Mouse (Mus musculus) layer of hippocampus, adult 9-11 months (tissue): Measurements from ENCODE around the gene Gck.
"Not testable (repeated sequence)": the region's sequence is repeated elsewhere in the genome, so short reads cannot be mapped to it uniquely, and the experiment has no call there.

Experiments used
- DNase-seq: peaks from one replicate; pipeline ENCODE4 v3.0.0; 2022

Gck gene

DNA sequence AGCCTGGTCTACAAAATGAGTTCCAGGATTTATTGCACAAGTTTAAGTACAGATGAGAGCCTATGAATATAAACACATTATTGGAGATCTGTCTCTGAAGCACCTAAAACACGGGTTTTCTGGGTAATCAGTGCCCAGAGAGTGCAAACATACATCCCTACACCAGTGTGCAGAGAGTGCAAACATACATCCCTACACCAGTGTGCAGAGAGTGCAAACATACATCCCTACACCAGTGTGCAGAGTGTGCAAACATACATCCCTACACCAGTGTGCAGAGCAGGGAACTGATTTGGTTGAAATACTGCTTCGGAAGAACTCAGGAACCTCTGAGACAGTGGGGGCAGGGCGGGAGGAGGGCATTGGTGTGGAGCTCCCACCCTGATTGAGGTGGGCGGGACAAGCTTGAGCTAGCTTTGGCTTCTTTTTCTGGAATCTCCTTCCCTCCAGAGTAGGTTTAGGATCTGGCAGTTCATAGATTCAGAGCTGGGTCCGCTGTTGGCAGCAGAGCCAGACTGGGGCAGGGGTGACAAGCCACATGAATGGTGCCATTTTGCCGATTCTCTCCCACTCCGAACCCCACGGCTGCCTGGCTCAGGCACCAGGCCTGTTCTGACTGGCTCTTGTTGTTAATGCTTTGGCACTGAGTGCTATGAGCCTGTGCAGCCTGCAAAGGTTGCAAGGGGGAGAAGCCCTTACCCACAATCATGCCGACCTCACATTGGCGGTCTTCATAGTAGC, 43.9 kb downstream of the Gck start:
- peak; percentile 48 for DNase-seq

- DNase-seq, result no peak
These were observed 45.0 kb downstream of the Gck start for GRCm38 (mm10) chr11:5904871-5905270.

GRCm38 (mm10) chr11:5904357-5904756, 45.5 kb downstream of the Gck start:
- no peak for DNase-seq

- DNase-seq, result no peak
These were observed 46.0 kb downstream of the Gck start for GRCm38 (mm10) chr11:5903844-5904243.

GRCm38 (mm10) chr11:5902390-5902789, 47.5 kb downstream of the Gck start:
- DNase-seq, result no peak

- DNase-seq, result peak; percentile 63
These were observed 47.9 kb downstream of the Gck start for GRCm38 (mm10) chr11:5901950-5902349.

DNA sequence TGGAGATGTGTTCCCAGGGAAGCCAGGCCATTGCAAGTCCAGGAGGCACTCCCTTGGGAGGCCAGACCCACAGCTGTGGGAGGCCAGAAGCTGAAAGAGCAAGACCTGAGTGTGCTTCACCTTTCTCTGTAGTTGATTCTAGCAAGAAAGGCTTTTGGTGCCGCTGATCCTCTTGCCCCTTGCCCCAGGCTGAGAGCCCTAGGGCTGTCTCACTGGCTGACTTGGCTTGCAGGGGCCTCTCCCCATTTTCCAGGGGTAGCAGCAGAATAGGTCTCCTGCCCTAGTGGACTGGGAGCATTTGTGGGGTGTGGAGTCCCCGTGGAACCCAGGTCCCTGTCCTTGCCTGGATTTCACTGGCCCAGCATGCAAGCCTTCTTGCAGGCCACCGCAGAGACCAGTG, 48.6 kb downstream of the Gck start:
- no peak for DNase-seq

DNA sequence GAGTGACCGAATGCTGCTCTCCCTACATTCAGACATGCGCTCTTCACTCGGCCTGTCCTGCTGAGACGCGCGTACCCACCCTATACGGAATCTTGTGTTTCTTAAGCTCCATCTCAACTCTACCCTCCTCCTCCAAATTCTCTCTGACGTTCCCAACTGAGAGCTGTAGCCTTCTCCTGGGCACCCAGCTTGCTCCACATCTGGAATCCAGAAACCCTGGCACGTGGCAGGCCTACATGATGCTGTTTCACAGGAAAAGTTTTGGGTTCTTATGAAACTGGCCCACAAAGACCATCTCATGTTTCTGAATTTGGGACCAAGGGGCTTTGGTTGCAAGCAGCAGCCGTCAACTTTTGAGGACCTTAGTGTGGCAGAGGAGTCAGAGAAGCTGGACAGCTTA, 50.6 kb downstream of the Gck start:
- DNase-seq, result no peak

DNA sequence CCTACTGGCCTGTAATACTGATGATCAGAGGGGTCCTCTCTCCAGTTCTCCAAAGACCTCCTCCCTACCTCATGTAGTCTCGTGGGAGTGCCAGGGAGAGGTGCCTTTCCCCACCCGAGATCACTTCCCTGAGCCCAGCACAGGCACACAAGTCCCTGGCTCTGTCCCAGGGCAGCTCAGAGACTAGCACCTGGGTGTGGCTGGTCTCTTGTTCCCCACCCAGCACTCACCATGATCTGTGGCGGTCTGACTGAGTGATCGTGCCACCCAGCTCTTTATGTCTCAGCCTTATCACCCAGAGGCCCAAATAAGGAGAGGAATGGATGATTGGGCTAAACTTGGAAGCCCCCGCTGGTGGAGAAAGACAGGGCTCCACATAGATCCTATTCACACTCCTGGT, 51.4 kb downstream of the Gck start, which contains the start of gene Myl7:
TSS of gene Myl7 (minus strand) at position 252 of the 400 bp plus-strand sequence.
- DNase-seq, result no peak

GRCm38 (mm10) chr11:5897839-5898238, 52.0 kb downstream of the Gck start:
- no peak for DNase-seq

DNA sequence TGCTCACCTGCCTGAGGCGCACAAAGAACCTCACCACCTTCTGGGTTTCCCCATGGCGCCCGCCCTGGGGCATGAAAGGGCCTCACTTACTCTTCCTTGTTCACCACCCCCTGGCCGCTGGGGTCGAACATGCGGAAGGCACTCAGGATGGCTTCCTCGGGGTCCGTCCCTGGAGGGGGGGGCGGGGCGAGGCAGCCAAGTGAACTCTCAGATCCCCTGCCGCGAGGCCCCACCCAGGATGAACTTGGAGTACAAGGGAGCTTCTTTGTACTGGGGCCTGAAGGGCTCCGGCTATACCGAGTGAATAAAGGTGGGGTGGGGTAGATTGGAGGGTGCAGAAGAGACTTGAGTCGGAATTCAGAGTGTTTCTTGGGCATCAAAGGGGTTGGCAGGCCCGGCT, 52.7 kb downstream of the Gck start:
- no peak for DNase-seq

DNA sequence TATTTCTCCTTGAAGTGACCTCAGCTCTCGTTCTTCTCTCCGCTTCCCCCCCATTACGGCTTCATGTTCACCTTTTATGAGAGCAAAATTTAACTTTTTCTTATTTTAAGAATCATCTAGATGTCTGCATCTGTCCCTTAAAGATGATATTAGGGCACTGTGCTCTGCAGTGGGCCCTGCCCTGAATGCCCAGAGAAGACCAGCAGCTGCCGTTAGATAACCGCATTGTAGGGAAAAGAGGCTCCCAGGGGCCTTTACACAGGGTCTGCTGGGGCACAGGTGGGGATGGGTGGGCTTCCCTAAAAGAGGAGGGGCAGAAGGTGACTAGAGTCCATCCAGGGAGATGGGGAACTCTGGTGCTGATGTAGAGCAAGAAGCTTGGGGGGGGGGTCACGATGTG, 56.1 kb downstream of the Gck start:
- DNase-seq, result no peak

DNA sequence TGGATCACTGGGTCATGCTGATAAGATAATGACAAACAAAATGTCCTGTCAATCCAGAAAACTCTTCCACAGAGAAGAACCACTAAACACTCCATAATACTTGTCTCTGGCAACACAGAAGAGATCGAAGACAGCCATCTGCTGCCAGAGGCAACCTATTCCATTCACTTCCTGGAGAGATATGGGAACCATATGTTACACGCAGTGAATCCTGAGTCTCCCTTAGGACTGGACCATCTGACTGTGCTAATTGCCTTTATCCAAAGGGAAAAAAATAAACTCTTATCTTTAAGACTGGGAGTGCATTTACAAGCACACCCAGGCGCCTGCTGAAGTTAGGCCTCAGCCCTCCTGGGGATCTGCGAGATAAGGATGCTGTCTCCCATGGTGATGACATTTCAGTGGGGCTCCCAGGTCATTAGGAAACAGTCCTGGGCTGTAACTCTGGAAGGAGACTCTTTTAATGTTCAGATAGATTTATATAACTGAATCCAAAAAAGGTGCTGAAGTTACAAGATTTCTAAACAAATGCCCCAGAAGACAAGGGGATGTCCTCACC, 57.0 kb downstream of the Gck start:
- DNase-seq, result peak; percentile 45

- no peak for DNase-seq
These were observed 57.7 kb downstream of the Gck start for GRCm38 (mm10) chr11:5892151-5892591.

DNA sequence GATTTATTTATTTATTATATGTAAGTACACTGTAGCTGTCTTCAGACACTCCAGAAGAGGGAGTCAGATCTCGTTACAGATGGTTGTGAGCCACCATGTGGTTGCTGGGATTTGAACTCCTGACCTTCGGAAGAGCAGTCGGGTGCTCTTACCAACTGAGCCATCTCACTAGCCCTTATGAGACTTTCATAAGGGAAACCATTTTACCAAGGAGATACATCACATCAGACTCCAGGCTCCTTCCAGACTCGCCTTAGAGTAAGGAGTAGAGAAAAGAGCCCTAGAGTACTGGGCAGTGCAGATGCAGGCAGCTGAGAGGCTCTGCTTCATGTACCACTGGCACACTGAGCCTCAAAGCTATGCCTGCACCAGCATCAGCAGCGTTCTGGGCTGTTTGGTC, 61.3 kb downstream of the Gck start:
- not testable (repeated sequence) for DNase-seq

DNA sequence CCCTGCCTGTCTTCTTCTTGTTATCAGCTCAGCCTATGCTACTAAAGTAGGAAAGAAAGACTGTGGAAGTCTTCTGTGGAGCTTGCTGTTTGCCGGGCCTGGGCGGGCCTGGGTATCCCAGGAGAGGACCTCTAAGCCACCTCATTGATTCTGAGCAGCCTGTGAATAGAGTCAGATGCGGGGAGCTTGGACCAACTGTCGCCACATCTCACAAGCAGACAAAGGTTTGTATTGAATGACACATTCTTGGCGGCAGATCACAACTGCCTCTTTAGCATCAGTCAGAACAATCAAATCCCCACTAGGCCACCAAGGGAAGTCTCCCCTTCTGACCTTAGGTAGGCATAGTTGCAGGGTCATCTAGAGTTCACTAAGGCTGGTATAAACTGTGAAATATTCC, 62.6 kb downstream of the Gck start:
- DNase-seq, result no peak

DNA sequence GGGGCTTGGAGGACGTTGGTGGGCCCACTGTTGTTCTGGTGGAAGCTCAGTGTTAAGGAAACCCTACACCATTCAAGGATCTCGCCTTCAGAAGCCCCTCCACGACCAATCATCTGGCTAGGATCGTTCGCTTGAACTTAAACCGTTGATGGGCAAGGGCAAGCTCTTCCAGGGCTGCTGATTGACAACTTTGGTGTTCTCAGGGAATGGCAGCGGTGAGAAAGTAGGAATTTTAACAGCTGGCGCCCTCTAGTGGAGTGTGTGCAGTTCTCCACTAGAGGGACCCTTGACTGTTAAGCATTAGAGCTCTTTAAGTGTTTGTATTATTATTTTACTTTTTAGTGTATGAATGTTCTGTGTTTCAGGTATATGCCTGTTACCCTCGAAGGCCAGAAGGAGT, 63.7 kb downstream of the Gck start:
- DNase-seq, result no peak

DNA sequence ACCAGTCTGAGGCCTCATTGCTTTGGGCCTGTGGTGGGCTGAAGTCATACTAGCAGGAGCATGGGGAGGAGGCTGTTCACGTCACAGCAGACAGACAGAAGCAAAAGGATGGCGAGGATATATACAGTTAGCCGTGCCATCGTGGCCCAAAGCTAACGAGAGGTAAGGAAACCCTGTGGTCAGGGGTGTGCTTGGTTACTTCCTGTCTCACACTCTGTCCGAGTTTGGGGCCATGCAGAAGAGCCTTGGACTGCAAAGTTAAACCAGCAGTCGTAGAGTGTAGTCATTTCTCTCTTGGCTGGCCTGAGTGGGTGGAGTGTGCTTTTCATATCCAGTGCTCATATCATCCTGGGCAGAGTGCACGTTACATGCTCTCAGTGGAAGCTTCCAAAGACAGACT, 67.4 kb downstream of the Gck start:
- no peak for DNase-seq

DNA sequence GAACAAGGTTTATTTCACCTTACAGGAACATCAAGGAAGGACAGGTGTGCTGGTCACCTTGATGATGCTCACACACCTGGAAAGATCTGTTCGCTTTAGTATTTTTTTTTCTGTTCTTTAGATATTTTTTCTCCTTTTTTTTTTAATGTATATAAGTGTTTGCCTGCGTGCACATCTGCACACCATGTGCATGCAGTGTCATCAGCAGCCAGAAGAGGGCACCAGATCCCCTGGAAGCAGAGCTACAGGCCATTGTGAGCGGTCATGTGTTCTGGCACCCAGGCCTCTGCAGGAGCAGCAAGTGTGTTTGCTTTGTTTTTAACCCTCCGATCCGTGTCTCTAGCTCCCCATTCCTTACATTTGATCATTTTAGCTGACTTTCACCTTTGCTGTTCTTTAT, 70.0 kb downstream of the Gck start:
- DNase-seq, result peak; percentile 60

DNA sequence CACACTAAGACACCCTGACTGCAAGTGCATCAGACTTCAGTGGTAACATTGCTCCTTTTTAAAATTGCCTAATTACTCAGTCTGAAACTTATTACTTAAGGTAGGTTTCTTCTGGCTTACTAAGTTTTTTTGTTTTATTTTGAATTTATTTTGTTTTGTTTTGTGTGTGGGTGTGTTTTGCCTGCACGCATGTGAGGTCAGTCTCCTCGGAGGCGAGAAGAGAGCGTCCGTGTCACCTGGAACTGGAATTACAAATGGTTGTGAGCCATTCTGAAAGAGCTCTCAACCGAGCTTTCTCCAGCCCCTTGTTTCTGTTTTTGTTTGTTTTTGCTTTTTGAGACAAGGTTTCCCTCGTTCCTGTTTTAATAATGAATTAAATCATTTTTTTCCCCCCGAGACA, 71.2 kb downstream of the Gck start:
- no peak for DNase-seq

GRCm38 (mm10) chr11:5877921-5878526, 71.9 kb downstream of the Gck start, which contains the start of gene Pold2:
Pold2 (minus strand) TSS chr11:5878292.
- DNase-seq, result peak; percentile 98

- no peak for DNase-seq
These were observed 72.5 kb downstream of the Gck start for GRCm38 (mm10) chr11:5877421-5877820.

GRCm38 (mm10) chr11:5873192-5873591, 76.7 kb downstream of the Gck start:
- no peak for DNase-seq

DNA sequence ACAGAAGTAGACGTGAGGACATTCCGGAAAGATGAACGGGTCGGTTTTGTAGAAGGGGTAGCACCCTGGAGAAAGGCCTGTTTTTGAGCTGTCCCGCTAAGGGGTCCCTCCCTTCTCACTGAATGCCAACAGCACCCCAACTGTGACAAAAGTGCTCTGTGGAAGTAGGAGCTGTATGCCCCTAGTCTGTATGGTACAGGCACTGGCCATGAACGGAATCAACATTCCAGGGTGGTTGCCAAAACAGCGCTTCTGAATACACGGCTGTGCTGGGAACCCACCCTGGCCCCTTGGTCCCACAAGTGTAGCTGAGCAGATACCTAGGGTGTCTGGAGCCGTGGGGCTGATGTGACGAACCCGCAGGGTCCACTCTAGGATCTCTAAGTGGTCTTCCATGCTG, 77.2 kb downstream of the Gck start:
- DNase-seq, result no peak
